Mouse (Mus musculus) limb, embryonic 11.5 days (tissue): ENCODE results near the gene Snx30. TPM values are rescaled to one million over a fixed set of nuclear protein-coding genes. Genes with fewer than 3 reads are reported as not detected.

Experiments used
- ATAC-seq: fragments of 200-750 bp; cut with Nextera tagmentation; 2 replicates; pipeline ENCODE4 v1.8.0; 2017; ENCODE audit warnings: low read depth; ENCODE audit not compliant: insufficient number of reproducible peaks, low FRiP score, low TSS enrichment
- DNase-seq: peaks from one replicate; pipeline ENCODE4 v3.0.0-alpha.2; 2015; ENCODE audit warnings: low spot score
- H3K27ac ChIP-seq: fragments of 300-500 bp; sonication (generic); replicated peaks from 2 replicates; pipeline ENCODE4 v1.5.1; 2014; ENCODE audit warnings: low read depth, mild to moderate bottlenecking, low read length
- H3K27me3 ChIP-seq: fragments of 300-500 bp; sonication (generic); 2 replicates; pipeline ENCODE4 v1.6.1; 2014; ENCODE audit warnings: mild to moderate bottlenecking, low read length, mixed read lengths; ENCODE audit not compliant: control insufficient read depth, insufficient read depth
- H3K36me3 ChIP-seq: fragments of 300-500 bp; sonication (generic); 2 replicates; pipeline ENCODE4 v1.6.1; 2014; ENCODE audit warnings: mild to moderate bottlenecking, low read length, moderate library complexity, mixed read lengths; ENCODE audit not compliant: control insufficient read depth, insufficient read depth
- H3K4me1 ChIP-seq: fragments of 300-500 bp; sonication (generic); 2 replicates; pipeline ENCODE4 v1.6.1; 2014; ENCODE audit warnings: low read length, mixed read lengths; ENCODE audit not compliant: control insufficient read depth, insufficient read depth
- H3K4me2 ChIP-seq: fragments of 300-500 bp; sonication (generic); 2 replicates; pipeline ENCODE4 v1.6.1; 2014; ENCODE audit warnings: low read depth, mild to moderate bottlenecking, moderate library complexity; ENCODE audit not compliant: severe bottlenecking
- H3K4me3 ChIP-seq: fragments of 300-500 bp; sonication (generic); 2 replicates; pipeline ENCODE4 v1.5.1; 2014; ENCODE audit warnings: low read depth, low read length
- H3K9ac ChIP-seq: fragments of 300-500 bp; sonication (generic); 2 replicates; pipeline ENCODE4 v1.6.1; 2014; ENCODE audit warnings: mild to moderate bottlenecking, low read length
- H3K9me3 ChIP-seq: fragments of 300-500 bp; sonication (generic); 2 replicates; pipeline ENCODE4 v1.6.1; 2016; ENCODE audit warnings: low read length; ENCODE audit not compliant: control insufficient read depth
- WGBS: fragments of 180-500 bp; shearing (Covaris S2); extraction: QIAGEN DNeasy Blood & Tissue Kit; methylation state at CpG from one replicate; pipeline ENCODE4 v1.1.7; 2014; 5-methylcytosine and 5-hydroxymethylcytosine counted together
- polyA plus RNA-seq: library from polyadenylated mRNA; unstranded; fragments of >200 nt; fragmentation: Nextera tagmentation; extraction: Ambion mirVana; gene quantifications from 2 replicates; pipeline ENCODE4 v1.2.1, GENCODE M21; 2014

Snx30 gene
- polyA plus RNA-seq, 1 experiment from 2014 or later: 6.4 TPM

DNA sequence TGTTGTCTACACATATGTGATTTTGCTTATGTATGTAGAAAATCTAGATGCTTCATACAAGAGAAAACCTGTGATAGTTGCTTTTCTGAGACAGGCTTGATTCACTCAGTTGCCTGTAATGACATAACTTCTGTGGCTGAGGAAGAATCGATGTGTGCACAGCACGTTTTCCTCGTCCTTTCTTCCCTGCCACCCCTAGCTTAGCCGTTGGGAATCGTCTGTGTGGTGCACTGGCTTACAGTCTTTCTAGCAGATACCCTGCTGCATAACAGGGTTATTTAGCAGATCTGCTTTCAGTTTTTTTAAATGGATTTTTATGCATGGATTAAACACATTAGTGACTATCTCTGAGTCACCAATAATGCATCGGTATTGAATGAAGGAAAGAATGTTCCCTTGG is 70.9 kb downstream of the Snx30 start:
- WGBS: 90% methylated on average over 6 of the region's 6 CpGs
- no peaks in the 10 kb centered on the region for H3K27me3 ChIP-seq

GRCm38 (mm10) chr4:59877025-59877424 is 71.4 kb downstream of the Snx30 start:
- Histone ChIP-seq H3K9ac (no peak overlapping the region), H3K9me3 (no peaks in the 10 kb centered on the region), H3K27me3 (no peaks in the 10 kb centered on the region), H3K4me2 (no peak overlapping the region), H3K4me3 (no peak overlapping the region), H3K27ac (no peak overlapping the region), H3K36me3 (peaks cover 2% of the 10 kb centered on the region; the same call in 1 of the 2 replicates), H3K4me1 (no peaks in the 10 kb centered on the region)
- no peak for DNase-seq
- ATAC-seq: no peak
- 92% methylated on average over 2 of the region's 2 CpGs for WGBS

More for the DNA sequence above, 70.9 kb downstream of the Snx30 start:
- no peak overlapping the region for H3K4me3 ChIP-seq
- ATAC-seq: no peak
- no peaks in the 10 kb centered on the region for H3K9me3 ChIP-seq
- no peak overlapping the region for H3K4me2 ChIP-seq
- H3K4me1 ChIP-seq: no peaks in the 10 kb centered on the region
- no peak overlapping the region for H3K27ac ChIP-seq
- DNase-seq: no peak
- no peak overlapping the region for H3K9ac ChIP-seq
- H3K36me3 ChIP-seq: peaks cover 2% of the 10 kb centered on the region; the same call in 1 of the 2 replicates

DNA sequence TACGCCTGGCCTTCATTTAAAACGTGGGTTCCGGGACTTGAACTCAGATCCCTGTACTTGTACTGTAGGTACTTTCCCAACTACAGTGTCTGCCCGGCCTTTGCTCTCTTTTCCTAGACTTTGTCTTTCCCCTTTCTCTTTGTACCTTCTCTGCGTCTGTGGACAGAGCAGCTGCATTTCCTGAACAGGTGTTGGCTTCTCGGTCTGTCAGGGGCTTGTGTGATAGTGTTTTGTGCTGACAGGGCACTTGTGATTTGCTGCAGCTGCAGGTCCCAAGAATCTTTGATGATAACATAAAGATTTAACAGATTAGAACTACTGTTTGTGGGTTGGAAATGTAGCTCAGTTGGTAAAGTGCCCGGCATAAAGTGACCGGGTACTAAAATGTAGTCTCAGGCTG is 73.0 kb downstream of the Snx30 start:
- H3K27ac ChIP-seq: no peak overlapping the region
- H3K4me3 ChIP-seq: no peak overlapping the region
- DNase-seq (no peak), ATAC-seq (no peak)
- H3K27me3 ChIP-seq: no peaks in the 10 kb centered on the region
- no peaks in the 10 kb centered on the region for H3K9me3 ChIP-seq
- 87% methylated on average over 8 of the region's 8 CpGs for WGBS
- no peaks in the 10 kb centered on the region for H3K4me1 ChIP-seq
- H3K4me2 ChIP-seq: no peak overlapping the region
- H3K36me3 ChIP-seq: peaks cover 2% of the 10 kb centered on the region; the same call in 1 of the 2 replicates
- no peak overlapping the region for H3K9ac ChIP-seq

- DNase-seq (no peak), ATAC-seq (no peak)
- WGBS: 91% methylated on average over 3 of the region's 3 CpGs
- Histone ChIP-seq H3K27me3 (no peaks in the 10 kb centered on the region), H3K27ac (no peak overlapping the region), H3K36me3 (peaks cover 2% of the 10 kb centered on the region; the same call in 1 of the 2 replicates), H3K9me3 (no peaks in the 10 kb centered on the region), H3K4me2 (no peak overlapping the region), H3K4me1 (no peaks in the 10 kb centered on the region), H3K9ac (no peak overlapping the region), H3K4me3 (no peak overlapping the region)
Measured at GRCm38 (mm10) chr4:59879444-59879843, 73.8 kb downstream of the Snx30 start.

GRCm38 (mm10) chr4:59880725-59881124 is 75.1 kb downstream of the Snx30 start:
- no peaks in the 10 kb centered on the region for H3K4me1 ChIP-seq
- H3K27ac ChIP-seq: no peak overlapping the region
- WGBS: 92% methylated on average over 5 of the region's 5 CpGs
- ATAC-seq (no peak), DNase-seq (no peak)
- H3K4me3 ChIP-seq: no peak overlapping the region
- no peaks in the 10 kb centered on the region for H3K9me3 ChIP-seq
- no peak overlapping the region for H3K4me2 ChIP-seq
- H3K36me3 ChIP-seq: peaks cover 2% of the 10 kb centered on the region; the same call in 1 of the 2 replicates
- H3K27me3 ChIP-seq: no peaks in the 10 kb centered on the region
- no peak overlapping the region for H3K9ac ChIP-seq

DNA sequence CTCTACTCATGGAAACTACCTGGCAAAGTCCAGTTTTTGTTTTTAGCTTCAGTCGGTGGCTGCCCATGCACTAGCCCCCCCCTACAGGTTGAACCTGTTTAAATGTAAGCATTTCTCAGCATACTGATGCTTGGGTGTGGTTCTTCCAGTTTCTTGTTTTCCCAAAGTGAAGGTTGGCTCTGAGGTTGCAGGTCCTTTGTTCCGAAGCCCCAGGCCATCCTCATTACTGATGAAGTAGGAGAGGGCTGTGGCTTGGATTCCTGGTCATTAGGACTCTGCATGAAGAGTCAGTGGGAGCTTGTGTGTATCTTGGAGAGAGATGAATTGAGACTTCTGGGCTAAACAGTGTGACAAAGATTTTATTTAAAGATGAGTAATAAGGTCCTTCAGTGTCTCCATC is 75.6 kb downstream of the Snx30 start:
- no peak for ATAC-seq
- Histone ChIP-seq H3K4me3 (no peak overlapping the region), H3K4me2 (no peak overlapping the region), H3K27ac (no peak overlapping the region), H3K36me3 (peaks cover 2% of the 10 kb centered on the region; the same call in 1 of the 2 replicates), H3K9me3 (no peaks in the 10 kb centered on the region), H3K4me1 (no peaks in the 10 kb centered on the region), H3K27me3 (no peaks in the 10 kb centered on the region), H3K9ac (no peak overlapping the region)
- DNase-seq: no peak
- 82% methylated on average over 2 of the region's 2 CpGs for WGBS

- 88% methylated on average over 6 of the region's 6 CpGs for WGBS
- no peak for ATAC-seq
Measured at GRCm38 (mm10) chr4:59884136-59884696, 78.6 kb downstream of the Snx30 start.

DNA sequence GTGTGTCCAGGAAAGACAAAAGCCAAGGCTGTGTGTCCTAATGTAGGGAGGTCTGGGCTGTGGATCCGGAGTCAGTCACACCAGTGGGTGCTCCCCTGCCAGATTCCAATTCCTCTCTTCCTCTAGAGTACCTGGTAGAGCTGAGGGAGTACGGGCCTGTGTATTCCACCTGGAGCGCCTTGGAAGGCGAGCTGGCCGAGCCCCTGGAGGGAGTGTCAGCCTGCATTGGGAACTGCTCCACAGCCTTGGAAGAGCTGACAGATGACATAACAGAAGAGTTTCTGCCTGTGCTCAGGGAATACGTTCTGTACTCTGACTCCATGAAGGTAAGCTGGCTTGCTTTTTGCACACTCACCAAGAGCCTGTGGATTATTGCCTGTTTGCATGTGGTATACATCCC is 80.6 kb downstream of the Snx30 start:
- no peak for ATAC-seq

More at GRCm38 (mm10) chr4:59884136-59884696, 78.6 kb downstream of the Snx30 start:
- Histone ChIP-seq H3K36me3 (peaks cover under 1% of the 10 kb centered on the region; the same call in 1 of the 2 replicates), H3K4me1 (no peaks in the 10 kb centered on the region), H3K9ac (no peak overlapping the region), H3K9me3 (no peaks in the 10 kb centered on the region), H3K27ac (no peak overlapping the region), H3K4me2 (no peak overlapping the region), H3K4me3 (no peak overlapping the region), H3K27me3 (no peaks in the 10 kb centered on the region)
- no peak for DNase-seq

GRCm38 (mm10) chr4:59887011-59887410 is 81.4 kb downstream of the Snx30 start:
- Histone ChIP-seq H3K9ac (no peak overlapping the region), H3K27ac (no peak overlapping the region), H3K4me1 (no peaks in the 10 kb centered on the region), H3K9me3 (no peaks in the 10 kb centered on the region), H3K27me3 (no peaks in the 10 kb centered on the region), H3K4me3 (no peak overlapping the region), H3K36me3 (no peaks in the 10 kb centered on the region), H3K4me2 (no peak overlapping the region)
- ATAC-seq (no peak), DNase-seq (no peak)
- WGBS: 91% methylated on average over 5 of the region's 5 CpGs

More for the DNA sequence above, 80.6 kb downstream of the Snx30 start:
- Histone ChIP-seq H3K4me3 (no peak overlapping the region), H3K9ac (no peak overlapping the region), H3K9me3 (no peaks in the 10 kb centered on the region), H3K4me2 (no peak overlapping the region), H3K27ac (no peak overlapping the region), H3K36me3 (no peaks in the 10 kb centered on the region), H3K27me3 (no peaks in the 10 kb centered on the region), H3K4me1 (no peaks in the 10 kb centered on the region)
- WGBS: 89% methylated on average over 6 of the region's 6 CpGs
- no peak for DNase-seq
